Mouse (Mus musculus) heart, embryonic 14.5 days (tissue): ENCODE measurements around the gene Tmem263. TPM values are rescaled to one million over a fixed set of nuclear protein-coding genes. Genes with fewer than 3 reads are reported as not detected.

Source experiments
- ATAC-seq: fragments of 200-750 bp; cut with Nextera tagmentation; 2 replicates; pipeline ENCODE4 v1.8.0; 2017; ENCODE audit warnings: low read depth, moderate TSS enrichment; ENCODE audit not compliant: insufficient number of reproducible peaks, insufficient read depth, low FRiP score
- H3K27ac ChIP-seq, 2 experiments: fragments of 200-500 bp in 1 of 2; fragments of 300-500 bp in 1 of 2; sonication (generic) in 1 of 2; replicated peaks in 1 of 2; 2 replicates each; pipeline ENCODE4 v1.5.1; 2012 to 2014; ENCODE audit warnings: low read depth in 2 of 2, low read length in 2 of 2, control low read depth in 1 of 2, mild to moderate bottlenecking in 1 of 2, mixed read lengths in 1 of 2; ENCODE audit not compliant: control insufficient read depth in 1 of 2, insufficient read depth in 1 of 2
- H3K27me3 ChIP-seq: fragments of 300-500 bp; sonication (generic); 2 replicates; pipeline ENCODE4 v1.6.1; 2014; ENCODE audit warnings: mild to moderate bottlenecking, low read length, control low read depth; ENCODE audit not compliant: control insufficient read depth, insufficient read depth
- H3K36me3 ChIP-seq: fragments of 300-500 bp; sonication (generic); 2 replicates; pipeline ENCODE4 v1.6.1; 2014; ENCODE audit warnings: mild to moderate bottlenecking, control low read depth, low read length, mixed read lengths; ENCODE audit not compliant: control insufficient read depth, insufficient read depth
- H3K4me1 ChIP-seq, 2 experiments: fragments of 200-500 bp in 1 of 2; fragments of 300-500 bp in 1 of 2; sonication (generic) in 1 of 2; 2 replicates each; pipeline ENCODE4 v1.6.1; 2012 to 2014; ENCODE audit warnings: low read length in 2 of 2, control low read depth in 1 of 2, mixed read lengths in 1 of 2; ENCODE audit not compliant: control insufficient read depth in 2 of 2, insufficient read depth in 2 of 2
- H3K4me2 ChIP-seq: fragments of 300-500 bp; sonication (generic); 2 replicates; pipeline ENCODE4 v1.6.1; 2014; ENCODE audit warnings: mild to moderate bottlenecking, low read length
- H3K4me3 ChIP-seq, 2 experiments: fragments of 200-500 bp in 1 of 2; fragments of 300-500 bp in 1 of 2; sonication (generic) in 1 of 2; 2 replicates each; pipeline ENCODE4 v1.5.1; 2012 to 2014; ENCODE audit warnings: low read length in 2 of 2, mild to moderate bottlenecking in 2 of 2, control low read depth in 1 of 2, low read depth in 1 of 2, moderate library complexity in 1 of 2; ENCODE audit not compliant: control insufficient read depth in 1 of 2, insufficient read depth in 1 of 2
- H3K9ac ChIP-seq: fragments of 300-500 bp; sonication (generic); 2 replicates; pipeline ENCODE4 v1.6.1; 2014; ENCODE audit warnings: mild to moderate bottlenecking, low read length
- H3K9me3 ChIP-seq: fragments of 300-500 bp; sonication (generic); 2 replicates; pipeline ENCODE4 v1.6.1; 2016; ENCODE audit warnings: low read length, control low read depth; ENCODE audit not compliant: control insufficient read depth
- WGBS: fragments of 180-500 bp; shearing (Covaris S2); extraction: QIAGEN DNeasy Blood & Tissue Kit; methylation state at CpG from one replicate; pipeline ENCODE4 v1.1.7; 2014; 5-methylcytosine and 5-hydroxymethylcytosine counted together
- polyA plus RNA-seq: library from polyadenylated mRNA; unstranded; fragments of >200 nt; fragmentation: Nextera tagmentation; extraction: Ambion mirVana; gene quantifications from 2 replicates; pipeline ENCODE4 v1.2.1, GENCODE M21; 2014

Tmem263 gene
- polyA plus RNA-seq, 1 experiment from 2014 or later, result 52.9 TPM

GRCm38 (mm10) chr10:85157451-85157850 lies 55.0 kb downstream of the Tmem263 start:
- no peaks in the 10 kb centered on the region for H3K9me3 ChIP-seq
- H3K4me1 ChIP-seq, result peaks cover 0 to 20% of the 10 kb centered on the region in 2 experiments; a peak in 2 of 4 replicates
- no peaks in the 10 kb centered on the region for H3K27me3 ChIP-seq
- WGBS, result 90% methylated on average over 7 of the region's 7 CpGs
- no peak overlapping the region for H3K27ac ChIP-seq
- H3K4me2 ChIP-seq, result no peak overlapping the region
- no peak overlapping the region for H3K4me3 ChIP-seq
- H3K36me3 ChIP-seq, result no peaks in the 10 kb centered on the region
- H3K9ac ChIP-seq, result no peak overlapping the region
- no peak for ATAC-seq

DNA sequence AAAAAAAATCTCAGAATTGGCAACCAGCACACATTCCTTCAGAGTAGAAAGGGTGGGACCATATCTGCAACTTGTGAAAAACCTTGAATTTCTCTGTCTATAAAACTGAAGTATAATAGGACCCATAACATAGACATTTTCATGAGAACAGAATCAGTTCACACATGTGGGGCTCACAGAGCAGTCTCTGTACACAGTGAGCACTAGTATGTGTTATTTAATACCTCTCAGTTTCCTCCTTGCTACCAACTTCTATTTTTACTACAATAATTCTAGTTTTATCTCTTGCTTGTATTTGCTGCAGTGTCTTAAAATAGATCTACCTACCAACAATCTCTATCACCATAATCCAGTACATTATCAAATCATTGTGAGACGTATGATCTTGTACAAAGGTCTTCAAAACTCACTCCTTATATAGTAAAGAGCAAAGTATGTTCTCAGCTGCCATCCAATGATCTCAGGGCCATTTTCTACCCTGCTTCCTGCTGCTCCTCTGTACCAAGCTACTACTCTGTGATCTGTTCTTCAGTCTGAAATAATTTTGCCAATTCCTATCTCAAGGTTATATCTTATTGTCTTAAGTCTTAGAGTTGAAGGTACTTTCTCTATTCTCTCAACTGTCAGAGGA lies 57.7 kb downstream of the Tmem263 start:
- Histone ChIP-seq H3K9me3 (no peaks in the 10 kb centered on the region), H3K27me3 (no peaks in the 10 kb centered on the region), H3K4me3 (no peak overlapping the region), H3K4me1 (peaks cover 0 to 20% of the 10 kb centered on the region in 2 experiments; a peak in 2 of 4 replicates), H3K27ac (no peak overlapping the region), H3K9ac (no peak overlapping the region), H3K4me2 (no peak overlapping the region), H3K36me3 (no peaks in the 10 kb centered on the region)
- no peak for ATAC-seq
- WGBS, result 13% methylated on average over 1 of the region's 1 CpGs

DNA sequence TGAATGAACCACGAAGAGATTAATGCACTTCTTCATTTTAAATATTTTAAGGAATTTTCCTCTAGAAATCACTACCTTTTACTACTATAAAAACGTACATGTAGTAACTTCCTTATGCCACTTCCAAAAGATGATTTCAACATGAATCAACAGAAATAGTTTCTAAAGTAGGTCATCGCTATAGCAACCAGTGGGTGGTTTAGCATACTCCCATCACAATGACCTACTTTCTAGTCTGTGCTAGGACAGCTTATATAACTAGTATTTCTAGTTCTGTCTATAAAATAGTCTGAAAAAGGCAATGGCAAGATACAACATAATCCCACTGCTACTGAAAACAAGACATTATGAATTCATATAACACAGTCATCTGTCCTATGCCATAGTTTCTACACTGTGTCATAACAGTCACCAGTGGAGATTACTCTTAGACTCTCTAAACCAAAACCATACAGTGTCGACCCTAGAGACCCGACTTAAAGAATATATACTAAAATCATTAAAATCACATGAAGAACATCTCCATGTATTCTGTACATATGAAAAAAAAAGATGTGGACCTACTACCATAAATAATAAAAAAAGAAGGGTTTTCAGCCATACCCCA lies 59.4 kb downstream of the Tmem263 start:
- Histone ChIP-seq H3K9me3 (no peaks in the 10 kb centered on the region), H3K27me3 (no peaks in the 10 kb centered on the region), H3K4me2 (no peak overlapping the region), H3K9ac (no peak overlapping the region), H3K27ac (no peak overlapping the region), H3K4me3 (no peak overlapping the region), H3K4me1 (peaks cover 0 to 20% of the 10 kb centered on the region in 2 experiments; a peak in 2 of 4 replicates), H3K36me3 (no peaks in the 10 kb centered on the region)
- WGBS, result 76% methylated on average over 5 of the region's 5 CpGs
- no peak for ATAC-seq

DNA sequence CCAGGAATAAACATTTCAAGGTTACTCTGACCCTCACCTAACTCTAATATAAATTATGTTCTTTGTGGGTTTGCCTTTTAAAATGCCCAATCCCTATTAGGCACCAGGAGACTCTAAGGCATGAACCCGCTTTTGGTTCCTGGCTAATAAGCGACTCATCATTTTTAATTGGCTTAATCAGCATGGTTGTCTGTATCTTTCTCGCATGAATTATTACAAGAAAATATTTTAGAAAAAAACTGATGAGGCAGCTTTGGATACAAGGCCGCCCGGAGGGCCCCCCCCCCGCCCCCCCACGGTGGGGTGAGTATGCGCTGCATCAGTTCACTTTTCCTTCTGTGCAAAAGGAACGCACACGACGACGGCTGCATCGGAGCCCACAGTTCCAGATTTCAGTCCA lies 62.4 kb downstream of the Tmem263 start:
- no peak overlapping the region for H3K4me3 ChIP-seq
- H3K36me3 ChIP-seq, result no peaks in the 10 kb centered on the region
- no peak overlapping the region for H3K27ac ChIP-seq
- ATAC-seq, result no peak
- WGBS, result 93% methylated on average over 13 of the region's 13 CpGs
- H3K9me3 ChIP-seq, result no peaks in the 10 kb centered on the region
- H3K4me1 ChIP-seq, result peaks cover 0 to 20% of the 10 kb centered on the region in 2 experiments; a peak in 2 of 4 replicates
- no peak overlapping the region for H3K9ac ChIP-seq
- H3K27me3 ChIP-seq, result no peaks in the 10 kb centered on the region
- no peak overlapping the region for H3K4me2 ChIP-seq

- Histone ChIP-seq H3K27me3 (no peaks in the 10 kb centered on the region), H3K9ac (no peak overlapping the region), H3K4me3 (no peak overlapping the region), H3K9me3 (no peaks in the 10 kb centered on the region), H3K4me1 (peaks cover 0 to 15% of the 10 kb centered on the region in 2 experiments; a peak in 2 of 4 replicates), H3K36me3 (no peaks in the 10 kb centered on the region), H3K4me2 (no peak overlapping the region), H3K27ac (no peak overlapping the region)
- no peak for ATAC-seq
- WGBS, result 82% methylated on average over 5 of the region's 5 CpGs
These were observed 62.9 kb downstream of the Tmem263 start for GRCm38 (mm10) chr10:85165306-85165705.

Other genes with a start within 250 kb of the Tmem263 start
- 14.9 and 17.2 TPM in 2 replicates for gene Ric8b, start 185.0 kb upstream of the Tmem263 start, polyA plus RNA-seq
- gene Fhl4, start 132 bp upstream of the Tmem263 start, polyA plus RNA-seq, result 1.6 and 1.9 TPM in 2 replicates
- gene Mterf2, start 25.4 kb downstream of the Tmem263 start, polyA plus RNA-seq, result 13.8 and 16.1 TPM in 2 replicates
- gene Cry1, start 82.4 kb downstream of the Tmem263 start, polyA plus RNA-seq, result 16.8 and 17.3 TPM in 2 replicates